Comparison of ENCODE assay signal across 25 mouse cellular contexts in the genomic region with DNA sequence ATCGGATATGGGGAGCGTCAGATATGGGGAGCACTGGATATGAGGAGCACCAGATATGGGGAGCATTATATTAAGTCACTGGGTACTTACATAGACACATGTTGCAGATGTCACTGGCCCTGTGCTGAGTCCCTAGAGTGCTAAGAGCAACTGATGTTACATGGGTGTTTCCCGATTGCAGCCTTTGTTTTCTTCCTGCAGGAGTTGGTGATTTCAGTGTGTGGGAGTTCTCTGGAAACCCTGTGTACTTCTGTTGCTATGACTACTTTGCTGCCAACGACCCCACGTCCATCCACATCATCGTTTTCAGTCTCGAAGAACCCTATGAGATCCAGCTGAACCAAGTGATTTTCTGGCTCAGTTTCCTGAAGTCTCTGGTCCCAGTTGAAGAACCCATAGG. TPM values are rescaled to one million over a fixed set of nuclear protein-coding genes. Genes with fewer than 3 reads are reported as not detected.
"Had no signal": no experiment of that assay in that cellular context is flagged by ENCODE, and none has a peak within 500 bp of the region (broad histone marks: within the 10 kb centered on the region; RNA-seq: fewer than 3 reads in every experiment).

No protein-coding gene starts in this region.

- H3K4me1 ChIP-seq: lung, embryonic 15.5 days; midbrain, embryonic 12.5 days; neural tube, embryonic 12.5 days; stomach, embryonic 15.5 days had no signal

- H3K4me2 ChIP-seq: lung, embryonic 15.5 days; midbrain, embryonic 12.5 days; neural tube, embryonic 12.5 days; stomach, embryonic 15.5 days had no signal

- DNase-seq: liver, postnatal 0 days; lung, adult 2 months; lung, postnatal 14 days; lung, postnatal 36 days; midbrain, embryonic 14.5 days; right cerebral cortex, postnatal 14 days; thymus, adult 2 months; thymus, postnatal 25 days; thymus, postnatal 4 days had no signal

- H3K27ac ChIP-seq: lung, embryonic 15.5 days; macrophage; midbrain, embryonic 12.5 days; neural tube, embryonic 12.5 days; stomach, embryonic 15.5 days; stomach, postnatal 0 days had no signal

- H3K9me3 ChIP-seq: lung, embryonic 15.5 days; midbrain, embryonic 12.5 days; neural tube, embryonic 12.5 days; stomach, embryonic 15.5 days had no signal

- H3K27me3 ChIP-seq: lung, embryonic 15.5 days; megakaryocyte, embryonic 14.5 days; midbrain, embryonic 12.5 days; neural tube, embryonic 12.5 days; stomach, embryonic 15.5 days had no signal

- H3K9ac ChIP-seq: liver, postnatal 0 days; lung, embryonic 15.5 days; midbrain, embryonic 12.5 days; neural tube, embryonic 12.5 days; stomach, embryonic 15.5 days had no signal

- ATAC-seq: liver, postnatal 0 days; lung, postnatal 0 days had no signal

- H3K4me3 ChIP-seq: lung, embryonic 15.5 days; megakaryocyte, embryonic 14.5 days; midbrain, embryonic 12.5 days; neural tube, embryonic 12.5 days; stomach, embryonic 15.5 days had no signal

RNA-seq across cellular contexts. Expression of a gene that starts 35.2 kb away (rescaled TPM):
- total RNA-seq: megakaryocyte progenitor cell, adult 5-6 weeks; midbrain, postnatal 0 days; monocyte, adult 5-6 weeks; neutrophil, adult 5-6 weeks had no signal
- polyA plus RNA-seq: liver, postnatal 0 days; lung, adult 2 months; lung, embryonic 15.5 days; lung, postnatal 0 days; macrophage; midbrain, embryonic 12.5 days; midbrain, embryonic 14.5 days; midbrain, postnatal 0 days; neural tube, embryonic 12.5 days; neural tube, embryonic 14.5 days; spleen, adult 2 months; stomach, embryonic 15.5 days; stomach, postnatal 0 days; testis, adult 2 months; thymus, adult 2 months; urinary bladder, adult 2 months had no signal

RNA-seq across cellular contexts. Expression of a gene that starts 51.7 kb away (rescaled TPM):
- total RNA-seq: megakaryocyte progenitor cell, adult 5-6 weeks; midbrain, postnatal 0 days; monocyte, adult 5-6 weeks; neutrophil, adult 5-6 weeks had no signal
- polyA plus RNA-seq: liver, postnatal 0 days; lung, adult 2 months; lung, embryonic 15.5 days; lung, postnatal 0 days; macrophage; midbrain, embryonic 12.5 days; midbrain, embryonic 14.5 days; midbrain, postnatal 0 days; neural tube, embryonic 12.5 days; neural tube, embryonic 14.5 days; spleen, adult 2 months; stomach, embryonic 15.5 days; testis, adult 2 months; thymus, adult 2 months; urinary bladder, adult 2 months had no signal
